Mouse (Mus musculus): ENCODE measurements at regions not wholly inside any gene's neighbourhood (a gene's known extent, or its start where the extent isn't known, plus 50 kb on each side); places are given as distances from the start of the nearest gene placed in this dataset.

DNA sequence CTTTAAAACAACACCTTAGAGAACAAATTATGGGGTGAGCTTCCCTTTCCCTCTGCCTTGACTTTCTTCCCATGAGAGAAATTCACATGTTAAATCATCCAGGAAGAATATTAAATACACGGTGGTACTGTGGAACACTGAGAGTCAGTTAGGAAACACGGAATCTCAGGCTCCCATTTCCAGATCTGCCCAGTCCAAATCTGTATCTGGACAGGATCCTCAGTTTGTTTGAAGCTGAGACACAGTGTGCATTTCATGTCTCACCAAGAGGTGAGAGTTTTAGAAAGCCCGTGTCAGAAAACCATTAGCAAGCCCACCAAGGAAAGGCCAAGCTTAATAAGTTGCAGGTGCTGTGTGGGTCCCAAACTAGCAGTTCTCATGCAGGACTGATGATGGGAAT is 204.2 kb upstream of the Rnaseh2b start:
- Histone ChIP-seq H3K4me2 (replicated peaks) (no peak overlapping the region), H3K27me3 (no peaks in the 10 kb centered on the region), H3K9me3 (no peaks in the 10 kb centered on the region), H3K36me3 (no peaks in the 10 kb centered on the region), H3K4me1 (replicated peaks) (no peaks in the 10 kb centered on the region), H3K27ac (no peak overlapping the region), H3K4me3 (replicated peaks) (no peak overlapping the region), H3K9ac (replicated peaks) (no peak overlapping the region)
- 85% methylated on average over 3 of the region's 3 CpGs for WGBS
- ATAC-seq: no peak

DNA sequence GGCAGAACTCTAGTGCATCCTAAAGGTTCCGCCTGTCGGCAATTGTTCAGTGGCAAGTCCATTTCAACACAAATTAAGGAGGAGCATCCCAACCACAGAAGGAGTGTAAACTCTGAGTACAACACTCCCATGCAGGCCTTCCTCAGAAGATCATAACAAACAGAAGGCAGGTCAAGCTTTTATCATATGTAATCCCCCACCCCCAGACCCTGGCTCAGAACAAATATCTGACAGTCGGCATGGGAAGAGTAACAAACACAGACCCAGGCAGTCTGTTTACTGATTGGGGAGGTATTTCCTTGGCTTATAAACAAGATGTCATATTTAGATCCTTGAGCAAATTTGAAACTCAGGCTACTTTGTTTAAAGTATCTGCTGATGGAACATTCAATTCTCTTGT is 174.9 kb upstream of the Rnaseh2b start:
- WGBS: 94% methylated on average over 3 of the region's 3 CpGs
- Histone ChIP-seq H3K9me3 (no peaks in the 10 kb centered on the region), H3K9ac (replicated peaks) (no peak overlapping the region), H3K36me3 (no peaks in the 10 kb centered on the region), H3K4me2 (replicated peaks) (no peak overlapping the region), H3K27ac (no peak overlapping the region), H3K4me3 (replicated peaks) (no peak overlapping the region), H3K4me1 (replicated peaks) (no peaks in the 10 kb centered on the region), H3K27me3 (no peaks in the 10 kb centered on the region)
- no peak for ATAC-seq

DNA sequence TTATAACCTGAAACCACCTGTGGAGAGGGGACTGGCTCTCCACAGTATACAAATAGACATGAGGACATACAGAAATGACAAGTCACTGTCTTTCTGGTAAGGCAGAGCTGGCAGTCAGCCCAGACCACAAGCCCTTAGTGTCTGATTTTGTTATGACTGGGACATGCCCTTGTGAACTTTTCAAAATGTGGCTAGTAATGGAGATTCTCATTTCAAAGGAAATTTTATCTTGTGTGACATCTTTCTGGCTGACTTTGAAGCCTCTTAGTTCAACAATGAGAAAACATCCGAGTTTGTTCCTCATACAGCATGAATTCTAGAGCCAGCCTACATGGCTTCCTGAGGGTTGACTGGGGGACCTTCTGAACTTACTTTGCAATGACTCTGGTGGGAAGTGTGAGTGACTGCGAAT is 173.8 kb upstream of the Rnaseh2b start:
- H3K27me3 ChIP-seq: no peaks in the 10 kb centered on the region
- no peak overlapping the region for H3K4me3 ChIP-seq (replicated peaks)
- no peak overlapping the region for H3K4me2 ChIP-seq (replicated peaks)
- no peak overlapping the region for H3K27ac ChIP-seq
- H3K9ac ChIP-seq (replicated peaks): no peak overlapping the region
- no peaks in the 10 kb centered on the region for H3K36me3 ChIP-seq
- ATAC-seq: no peak
- no peaks in the 10 kb centered on the region for H3K9me3 ChIP-seq
- H3K4me1 ChIP-seq (replicated peaks): no peaks in the 10 kb centered on the region
- 71% methylated on average over 2 of the region's 2 CpGs for WGBS

GRCm38 (mm10) chr14:62128918-62129317 is 163.5 kb upstream of the Rnaseh2b start:
- Histone ChIP-seq H3K9ac (replicated peaks) (no peak overlapping the region), H3K27ac (no peak overlapping the region), H3K4me1 (replicated peaks) (no peaks in the 10 kb centered on the region), H3K4me2 (replicated peaks) (no peak overlapping the region), H3K27me3 (no peaks in the 10 kb centered on the region), H3K4me3 (replicated peaks) (no peak overlapping the region), H3K9me3 (no peaks in the 10 kb centered on the region), H3K36me3 (no peaks in the 10 kb centered on the region)
- ATAC-seq: no peak
- WGBS: 84% methylated on average over 6 of the region's 6 CpGs

DNA sequence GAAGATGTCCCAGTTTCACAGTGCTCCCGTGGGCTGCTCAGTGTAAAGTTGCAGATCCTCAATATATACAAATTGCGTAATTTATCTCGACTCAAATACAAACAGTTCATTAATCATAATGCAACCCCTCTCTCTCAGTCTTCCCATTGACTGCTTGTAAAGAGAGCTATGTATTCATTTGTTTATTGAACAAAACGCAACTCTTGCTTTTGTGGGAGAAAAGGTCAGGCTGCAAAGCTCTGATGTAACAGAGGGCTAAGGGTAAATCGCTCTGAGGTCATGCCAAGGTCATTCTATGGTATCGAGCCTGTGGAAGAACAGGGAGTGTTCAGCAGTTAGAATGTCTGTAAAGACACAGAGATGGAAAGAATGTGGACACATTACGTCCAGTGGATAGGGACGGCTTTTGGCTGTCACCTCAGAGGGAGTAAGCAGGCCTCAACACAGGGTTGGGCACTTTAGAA is 160.0 kb upstream of the Rnaseh2b start:
- H3K4me3 ChIP-seq (replicated peaks): no peak overlapping the region
- no peaks in the 10 kb centered on the region for H3K4me1 ChIP-seq (replicated peaks)
- no peak overlapping the region for H3K4me2 ChIP-seq (replicated peaks)
- H3K9ac ChIP-seq (replicated peaks): no peak overlapping the region
- no peaks in the 10 kb centered on the region for H3K36me3 ChIP-seq
- no peak for ATAC-seq
- WGBS: 85% methylated on average over 8 of the region's 8 CpGs
- H3K27ac ChIP-seq: no peak overlapping the region
- H3K27me3 ChIP-seq: no peaks in the 10 kb centered on the region
- peaks cover 11% of the 10 kb centered on the region; the same call in 1 of the 2 replicates for H3K9me3 ChIP-seq

- peaks cover 11% of the 10 kb centered on the region; the same call in 1 of the 2 replicates for H3K9me3 ChIP-seq
- H3K27ac ChIP-seq: no peak overlapping the region
- H3K4me3 ChIP-seq (replicated peaks): no peak overlapping the region
- H3K27me3 ChIP-seq: no peaks in the 10 kb centered on the region
- ATAC-seq: no peak
- no peaks in the 10 kb centered on the region for H3K4me1 ChIP-seq (replicated peaks)
- no peaks in the 10 kb centered on the region for H3K36me3 ChIP-seq
- no peak overlapping the region for H3K4me2 ChIP-seq (replicated peaks)
- H3K9ac ChIP-seq (replicated peaks): no peak overlapping the region
- 91% methylated on average over 5 of the region's 5 CpGs for WGBS
These were observed 154.4 kb upstream of the Rnaseh2b start for GRCm38 (mm10) chr14:62137981-62138380.

DNA sequence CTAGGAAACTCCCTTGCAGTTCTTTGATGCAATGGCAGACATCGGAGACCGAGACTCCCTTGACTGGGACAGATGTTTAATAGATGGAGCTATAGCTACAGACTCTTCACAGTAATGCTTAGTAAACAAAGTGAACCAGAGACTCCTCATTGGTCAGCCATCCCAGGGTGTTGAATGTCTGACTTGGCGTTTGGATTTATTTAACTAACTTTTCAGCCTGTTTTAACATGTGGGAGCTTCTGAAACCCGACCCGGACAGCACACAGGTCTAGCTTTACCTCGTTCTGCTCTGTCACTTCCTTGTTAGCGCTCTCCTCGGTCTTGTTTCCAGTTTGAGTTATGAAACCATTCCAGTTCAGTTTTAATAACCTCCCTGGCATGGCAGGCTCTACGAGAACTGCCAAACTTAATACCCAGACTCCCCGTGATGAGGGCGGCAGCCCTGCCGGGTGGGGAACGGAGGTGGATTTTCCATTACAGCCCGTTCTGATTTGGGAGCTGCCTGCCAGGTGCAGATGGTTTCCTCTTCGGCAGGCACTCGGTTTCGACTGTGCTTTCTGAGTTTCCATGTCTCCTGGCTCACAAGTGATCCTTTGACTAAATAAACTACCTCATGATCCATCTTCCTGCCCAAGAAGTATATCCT is 147.9 kb upstream of the Rnaseh2b start:
- ATAC-seq: no peak
- no peak overlapping the region for H3K4me2 ChIP-seq (replicated peaks)
- H3K27me3 ChIP-seq: no peaks in the 10 kb centered on the region
- H3K4me3 ChIP-seq (replicated peaks): no peak overlapping the region
- H3K4me1 ChIP-seq (replicated peaks): no peaks in the 10 kb centered on the region
- 86% methylated on average over 17 of the region's 17 CpGs for WGBS
- no peaks in the 10 kb centered on the region for H3K9me3 ChIP-seq
- no peaks in the 10 kb centered on the region for H3K36me3 ChIP-seq
- H3K27ac ChIP-seq: no peak overlapping the region
- H3K9ac ChIP-seq (replicated peaks): no peak overlapping the region

DNA sequence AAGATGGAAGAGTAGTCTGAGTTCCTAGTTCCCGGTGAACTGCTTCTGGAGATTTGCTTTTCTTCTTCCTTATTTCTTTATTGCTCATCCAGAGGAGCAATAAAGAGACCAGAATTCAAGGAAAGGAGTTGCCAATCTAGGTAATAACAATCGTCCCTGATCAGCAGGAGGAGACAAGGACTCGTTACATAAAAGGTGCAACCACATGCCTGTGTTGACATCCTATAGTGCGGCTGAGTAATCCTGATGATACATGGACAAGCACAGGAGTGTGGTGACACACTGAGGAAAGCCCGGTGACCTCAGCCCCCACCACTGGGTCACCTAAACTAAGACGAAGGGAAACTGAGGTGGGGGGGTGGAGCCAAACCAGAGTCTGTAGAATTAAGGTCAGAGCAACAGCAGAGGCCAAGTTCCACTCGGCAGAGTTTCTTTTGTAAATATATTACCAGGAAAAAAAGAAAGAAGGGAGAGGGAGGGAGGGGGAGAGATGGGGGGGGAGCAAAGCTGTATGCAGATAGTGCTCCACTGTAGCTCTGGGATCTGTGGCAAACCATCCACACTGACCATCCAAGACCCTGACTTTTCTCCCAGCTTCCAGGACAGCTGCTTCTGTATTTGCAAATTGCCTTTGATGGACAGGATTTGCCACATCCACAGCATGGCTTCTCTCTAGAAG is 135.2 kb upstream of the Rnaseh2b start:
- no peaks in the 10 kb centered on the region for H3K36me3 ChIP-seq
- H3K27me3 ChIP-seq: no peaks in the 10 kb centered on the region
- H3K4me1 ChIP-seq (replicated peaks): no peaks in the 10 kb centered on the region
- ATAC-seq: no peak
- no peak overlapping the region for H3K27ac ChIP-seq
- 77% methylated on average over 7 of the region's 7 CpGs for WGBS
- H3K4me2 ChIP-seq (replicated peaks): no peak overlapping the region
- no peak overlapping the region for H3K9ac ChIP-seq (replicated peaks)
- H3K9me3 ChIP-seq: no peaks in the 10 kb centered on the region
- no peak overlapping the region for H3K4me3 ChIP-seq (replicated peaks)

DNA sequence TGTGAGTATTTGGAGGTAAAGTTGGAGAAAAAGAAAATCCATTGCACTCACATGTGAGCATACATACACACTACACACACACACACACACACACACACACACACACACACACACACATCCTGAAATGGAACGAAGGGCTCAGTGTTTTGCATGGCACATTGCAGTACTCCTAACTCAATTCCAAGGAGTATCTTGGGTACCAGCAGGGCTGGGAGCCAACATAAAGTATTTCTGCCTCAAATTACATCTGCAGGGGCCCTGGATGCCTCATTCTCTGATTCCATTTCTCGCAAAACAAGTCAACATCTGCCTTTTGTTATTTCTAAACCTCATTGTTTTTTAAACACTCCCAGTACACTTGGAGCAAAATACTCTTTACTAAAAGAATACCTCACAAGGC is 132.7 kb upstream of the Rnaseh2b start:
- Histone ChIP-seq H3K9ac (replicated peaks) (no peak overlapping the region), H3K27ac (no peak overlapping the region), H3K36me3 (no peaks in the 10 kb centered on the region), H3K4me1 (replicated peaks) (no peaks in the 10 kb centered on the region), H3K4me3 (replicated peaks) (no peak overlapping the region), H3K9me3 (no peaks in the 10 kb centered on the region), H3K4me2 (replicated peaks) (no peak overlapping the region), H3K27me3 (no peaks in the 10 kb centered on the region)
- WGBS: 83% methylated on average over 2 of the region's 2 CpGs
- no peak for ATAC-seq

DNA sequence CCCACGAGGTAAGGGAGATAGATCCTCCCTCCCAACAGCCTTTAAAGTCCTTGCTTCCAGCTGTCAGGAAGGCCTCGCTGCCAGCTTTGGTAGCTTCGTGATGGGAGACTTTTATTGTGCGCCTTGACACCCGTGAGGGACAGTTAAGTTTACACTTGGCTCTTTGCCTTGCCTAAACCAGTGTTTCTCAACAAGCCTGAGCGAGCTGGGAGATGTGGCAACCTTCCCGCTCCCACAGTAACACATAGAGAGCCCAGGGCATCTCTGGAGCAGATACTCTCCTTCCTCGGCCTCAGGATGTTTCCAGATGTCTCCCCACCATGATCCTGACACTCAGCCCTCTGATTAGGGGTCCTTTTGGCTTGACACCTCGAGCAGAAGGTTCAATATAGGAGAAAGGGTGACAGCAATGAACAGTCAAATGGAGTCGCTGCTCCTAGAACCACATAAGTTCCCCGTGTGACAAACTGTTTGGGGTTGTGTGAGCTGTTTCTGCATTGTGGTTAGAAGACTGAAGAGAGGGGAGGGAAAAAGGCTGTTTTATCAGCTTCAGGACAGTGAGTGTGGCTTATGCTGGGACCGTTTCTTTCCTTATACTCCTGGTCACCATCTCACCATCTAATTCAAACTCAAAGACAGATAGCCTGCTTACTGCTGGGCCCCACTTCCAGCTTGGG is 129.1 kb upstream of the Rnaseh2b start:
- Histone ChIP-seq H3K36me3 (no peaks in the 10 kb centered on the region), H3K9ac (replicated peaks) (no peak overlapping the region), H3K27me3 (no peaks in the 10 kb centered on the region), H3K9me3 (no peaks in the 10 kb centered on the region), H3K4me3 (replicated peaks) (no peak overlapping the region), H3K4me2 (replicated peaks) (no peak overlapping the region), H3K27ac (no peak overlapping the region), H3K4me1 (replicated peaks) (no peaks in the 10 kb centered on the region)
- ATAC-seq: no peak
- WGBS: 79% methylated on average over 12 of the region's 12 CpGs

DNA sequence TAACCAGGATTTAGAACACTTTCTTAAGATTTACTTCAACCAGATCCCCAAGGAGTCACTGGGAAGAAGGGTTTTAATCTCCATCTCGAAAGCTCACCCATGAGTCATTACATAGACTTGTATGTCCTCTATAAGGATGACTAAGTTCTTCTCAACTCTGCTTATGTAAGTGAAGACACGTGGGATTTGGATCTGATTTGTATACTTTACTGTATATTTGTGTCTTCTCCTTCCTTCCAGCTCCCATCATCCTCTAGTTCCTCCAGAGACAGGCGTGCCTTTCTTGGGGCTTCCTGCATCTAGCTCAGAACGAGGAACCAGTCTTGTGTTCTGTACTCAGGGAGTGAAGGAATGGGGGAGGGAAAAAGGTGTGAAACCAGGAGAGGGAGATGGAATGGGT is 127.5 kb upstream of the Rnaseh2b start:
- 81% methylated on average over 4 of the region's 4 CpGs for WGBS
- Histone ChIP-seq H3K9me3 (no peaks in the 10 kb centered on the region), H3K9ac (replicated peaks) (no peak overlapping the region), H3K36me3 (no peaks in the 10 kb centered on the region), H3K4me1 (replicated peaks) (no peaks in the 10 kb centered on the region), H3K27me3 (no peaks in the 10 kb centered on the region), H3K4me3 (replicated peaks) (no peak overlapping the region), H3K4me2 (replicated peaks) (no peak overlapping the region), H3K27ac (no peak overlapping the region)
- no peak for ATAC-seq

DNA sequence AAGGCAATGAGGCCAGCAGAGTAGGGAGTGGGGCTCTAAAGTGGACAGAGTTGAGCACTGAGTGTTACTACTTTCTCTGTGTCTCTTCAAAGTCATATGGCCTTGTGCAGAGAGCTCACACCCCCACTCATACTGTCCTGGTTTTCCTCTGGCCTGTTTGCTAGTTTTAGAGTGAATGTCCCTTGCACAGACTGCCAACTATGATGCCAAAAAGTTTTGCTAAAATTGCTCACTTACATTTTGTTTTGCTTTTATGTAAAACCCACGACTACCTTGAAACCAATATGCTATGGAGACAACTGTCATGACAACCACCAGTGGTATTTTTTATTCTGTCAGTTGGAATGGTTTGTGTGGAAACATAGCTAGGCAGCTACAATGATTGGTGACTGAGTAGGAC is 126.4 kb upstream of the Rnaseh2b start:
- Histone ChIP-seq H3K4me2 (replicated peaks) (no peak overlapping the region), H3K27ac (no peak overlapping the region), H3K9ac (replicated peaks) (no peak overlapping the region), H3K4me3 (replicated peaks) (no peak overlapping the region), H3K4me1 (replicated peaks) (0 out of 2 replicates have a peak, but pooled peaks cover 3% of the 10 kb centered on the region), H3K27me3 (no peaks in the 10 kb centered on the region), H3K36me3 (no peaks in the 10 kb centered on the region), H3K9me3 (no peaks in the 10 kb centered on the region)
- ATAC-seq: no peak
- WGBS: 81% methylated on average over 1 of the region's 1 CpGs

Data from midbrain, embryonic 13.5 days (tissue).